Mouse (Mus musculus) forebrain, embryonic 11.5 days (tissue): ENCODE measurements around the gene Gimap3. TPM values are rescaled to one million over a fixed set of nuclear protein-coding genes. Genes with fewer than 3 reads are reported as not detected.

Experiments
- ATAC-seq: fragments of 200-750 bp; cut with Nextera tagmentation; replicated peaks from 2 replicates; pipeline ENCODE4 v1.8.0; 2017; ENCODE audit warnings: moderate TSS enrichment; ENCODE audit not compliant: low FRiP score
- DNase-seq: peaks from one replicate; pipeline ENCODE4 v3.0.0-alpha.2; 2017; ENCODE audit warnings: low spot score
- H3K27ac ChIP-seq: fragments of 300-500 bp; sonication (generic); 2 replicates; pipeline ENCODE4 v1.5.1; 2014; ENCODE audit warnings: low read depth, low read length
- H3K27me3 ChIP-seq: fragments of 300-500 bp; sonication (generic); 2 replicates; pipeline ENCODE4 v1.6.1; 2014; ENCODE audit warnings: mild to moderate bottlenecking, low read length, mixed read lengths; ENCODE audit not compliant: control insufficient read depth, insufficient read depth
- H3K36me3 ChIP-seq: fragments of 300-500 bp; sonication (generic); 2 replicates; pipeline ENCODE4 v1.6.1; 2014; ENCODE audit warnings: mild to moderate bottlenecking, low read length, moderate library complexity, mixed read lengths; ENCODE audit not compliant: control insufficient read depth, insufficient read depth
- H3K4me1 ChIP-seq: fragments of 300-500 bp; sonication (generic); replicated peaks from 2 replicates; pipeline ENCODE4 v1.6.1; 2014; ENCODE audit warnings: low read length, mixed read lengths; ENCODE audit not compliant: control insufficient read depth, insufficient read depth
- H3K4me2 ChIP-seq: fragments of 300-500 bp; sonication (generic); 2 replicates; pipeline ENCODE4 v1.6.1; 2014; ENCODE audit warnings: low read depth, mild to moderate bottlenecking, low read length, moderate library complexity, mixed read lengths; ENCODE audit not compliant: severe bottlenecking
- H3K4me3 ChIP-seq: fragments of 300-500 bp; sonication (generic); 2 replicates; pipeline ENCODE4 v1.5.1; 2014; ENCODE audit warnings: low read depth, low read length
- H3K9ac ChIP-seq: fragments of 300-500 bp; sonication (generic); 2 replicates; pipeline ENCODE4 v1.6.1; 2014; ENCODE audit warnings: low read length
- H3K9me3 ChIP-seq: fragments of 300-500 bp; sonication (generic); 2 replicates; pipeline ENCODE4 v1.6.1; 2016; ENCODE audit warnings: low read length, mixed read lengths; ENCODE audit not compliant: control insufficient read depth
- WGBS: fragments of 180-500 bp; shearing (Covaris S2); extraction: QIAGEN DNeasy Blood & Tissue Kit; methylation state at CpG from one replicate; pipeline ENCODE4 v1.1.7; 2014; 5-methylcytosine and 5-hydroxymethylcytosine counted together
- polyA plus RNA-seq: library from polyadenylated mRNA; unstranded; fragments of >200 nt; fragmentation: Nextera tagmentation; extraction: Ambion mirVana; gene quantifications from 2 replicates; pipeline ENCODE4 v1.2.1, GENCODE M21; 2014

Gimap3 gene
- not detected in 2 replicates for polyA plus RNA-seq

DNA sequence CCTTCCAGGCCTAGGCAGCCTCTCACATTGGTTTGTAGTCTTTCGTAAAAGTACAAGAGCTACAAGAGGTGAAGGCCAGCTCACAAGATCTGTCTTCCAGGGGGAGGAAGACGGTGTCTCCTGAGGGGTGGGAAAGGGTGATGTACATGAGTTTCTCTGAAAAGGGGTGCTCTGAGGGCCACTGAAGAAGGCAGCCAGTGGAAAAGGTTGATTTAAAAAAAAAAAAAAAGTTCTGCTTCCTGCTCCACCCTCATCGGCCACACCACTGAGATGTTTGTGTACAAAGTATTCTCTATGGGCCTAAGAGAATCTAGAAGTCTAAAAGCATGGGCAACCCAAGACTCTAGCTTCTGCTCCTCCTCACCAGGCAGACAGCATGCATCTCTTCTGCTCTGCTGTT, at the start of gene Gimap3:
Gene Gimap3, minus strand, starts transcription at position 156 of the 400 bp plus-strand sequence.
- H3K36me3 ChIP-seq, result no peaks in the 10 kb centered on the region
- no peaks in the 10 kb centered on the region for H3K9me3 ChIP-seq
- no peak for DNase-seq
- WGBS, result 88% methylated on average over 3 of the region's 3 CpGs
- H3K27me3 ChIP-seq, result no peaks in the 10 kb centered on the region
- ATAC-seq, result no peak
- H3K27ac ChIP-seq, result no peak within 1 kb of the TSS
- no peak within 1 kb of the TSS for H3K4me2 ChIP-seq
- no peaks in the 10 kb centered on the region for H3K4me1 ChIP-seq
- H3K9ac ChIP-seq, result no peak within 1 kb of the TSS
- no peak within 1 kb of the TSS for H3K4me3 ChIP-seq

- no peak overlapping the region for H3K27ac ChIP-seq
- H3K9me3 ChIP-seq, result no peaks in the 10 kb centered on the region; the same call in 1 of the 2 replicates
- WGBS, result 9% methylated on average over 6 of the region's 6 CpGs
- no peak overlapping the region for H3K4me2 ChIP-seq
- ATAC-seq, result no peak
- H3K4me1 ChIP-seq, result no peaks in the 10 kb centered on the region
- no peak overlapping the region for H3K4me3 ChIP-seq
- no peak overlapping the region for H3K9ac ChIP-seq
- no peaks in the 10 kb centered on the region for H3K36me3 ChIP-seq
- DNase-seq, result peak; percentile 79
- no peaks in the 10 kb centered on the region for H3K27me3 ChIP-seq
These were observed 47.2 kb upstream of the Gimap3 start for GRCm38 (mm10) chr6:48817815-48818214.

GRCm38 (mm10) chr6:48815013-48815412, 44.4 kb upstream of the Gimap3 start:
- DNase-seq (no peak), ATAC-seq (no peak)
- no peaks in the 10 kb centered on the region for H3K4me1 ChIP-seq
- no peak overlapping the region for H3K4me3 ChIP-seq
- no peak overlapping the region for H3K9ac ChIP-seq
- no peaks in the 10 kb centered on the region for H3K27me3 ChIP-seq
- H3K27ac ChIP-seq, result no peak overlapping the region
- no peaks in the 10 kb centered on the region for H3K36me3 ChIP-seq
- H3K9me3 ChIP-seq, result no peaks in the 10 kb centered on the region; the same call in 1 of the 2 replicates
- no peak overlapping the region for H3K4me2 ChIP-seq

- ATAC-seq, result no peak
- no peak overlapping the region for H3K4me3 ChIP-seq
- 79% methylated on average over 3 of the region's 3 CpGs for WGBS
- DNase-seq, result no peak
- H3K36me3 ChIP-seq, result no peaks in the 10 kb centered on the region
- H3K9ac ChIP-seq, result no peak overlapping the region
- no peaks in the 10 kb centered on the region for H3K9me3 ChIP-seq
- no peak overlapping the region for H3K27ac ChIP-seq
- no peak overlapping the region for H3K4me2 ChIP-seq
- no peaks in the 10 kb centered on the region for H3K4me1 ChIP-seq
- no peaks in the 10 kb centered on the region for H3K27me3 ChIP-seq
These were observed 39.0 kb upstream of the Gimap3 start for GRCm38 (mm10) chr6:48809494-48810219.

GRCm38 (mm10) chr6:48806746-48807145, 36.1 kb upstream of the Gimap3 start:
- no peaks in the 10 kb centered on the region for H3K36me3 ChIP-seq
- no peak overlapping the region for H3K4me2 ChIP-seq
- no peak overlapping the region for H3K27ac ChIP-seq
- no peak overlapping the region for H3K9ac ChIP-seq
- no peaks in the 10 kb centered on the region for H3K27me3 ChIP-seq
- WGBS, result 92% methylated on average over 3 of the region's 3 CpGs
- DNase-seq, result no peak
- H3K9me3 ChIP-seq, result no peaks in the 10 kb centered on the region
- H3K4me1 ChIP-seq, result no peaks in the 10 kb centered on the region
- H3K4me3 ChIP-seq, result no peak overlapping the region
- ATAC-seq, result no peak

DNA sequence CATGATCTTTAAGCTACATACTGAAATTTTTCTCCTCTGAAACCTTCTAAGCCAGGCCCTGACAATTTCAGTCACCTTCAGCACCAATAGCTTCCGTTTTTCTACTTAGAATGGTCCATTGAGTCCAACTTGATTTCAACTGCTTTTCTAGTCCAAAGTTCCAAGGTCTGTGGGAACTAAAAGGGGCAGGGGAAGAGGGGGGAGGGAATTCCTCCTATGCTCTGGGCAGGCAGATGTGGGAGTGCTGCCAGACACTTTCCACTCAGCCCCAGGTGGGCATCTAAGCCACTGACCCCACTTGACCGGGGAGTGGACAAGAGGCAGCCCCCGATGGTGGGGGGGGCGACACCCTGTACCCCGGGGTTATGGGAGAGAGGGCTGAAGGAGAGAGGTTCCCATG, 33.7 kb upstream of the Gimap3 start:
- Histone ChIP-seq H3K4me2 (no peak overlapping the region), H3K9ac (no peak overlapping the region), H3K27me3 (no peaks in the 10 kb centered on the region), H3K4me1 (no peaks in the 10 kb centered on the region), H3K9me3 (no peaks in the 10 kb centered on the region), H3K27ac (no peak overlapping the region), H3K36me3 (no peaks in the 10 kb centered on the region), H3K4me3 (no peak overlapping the region)
- DNase-seq, result no peak
- ATAC-seq, result no peak
- WGBS, result 81% methylated on average over 5 of the region's 5 CpGs

DNA sequence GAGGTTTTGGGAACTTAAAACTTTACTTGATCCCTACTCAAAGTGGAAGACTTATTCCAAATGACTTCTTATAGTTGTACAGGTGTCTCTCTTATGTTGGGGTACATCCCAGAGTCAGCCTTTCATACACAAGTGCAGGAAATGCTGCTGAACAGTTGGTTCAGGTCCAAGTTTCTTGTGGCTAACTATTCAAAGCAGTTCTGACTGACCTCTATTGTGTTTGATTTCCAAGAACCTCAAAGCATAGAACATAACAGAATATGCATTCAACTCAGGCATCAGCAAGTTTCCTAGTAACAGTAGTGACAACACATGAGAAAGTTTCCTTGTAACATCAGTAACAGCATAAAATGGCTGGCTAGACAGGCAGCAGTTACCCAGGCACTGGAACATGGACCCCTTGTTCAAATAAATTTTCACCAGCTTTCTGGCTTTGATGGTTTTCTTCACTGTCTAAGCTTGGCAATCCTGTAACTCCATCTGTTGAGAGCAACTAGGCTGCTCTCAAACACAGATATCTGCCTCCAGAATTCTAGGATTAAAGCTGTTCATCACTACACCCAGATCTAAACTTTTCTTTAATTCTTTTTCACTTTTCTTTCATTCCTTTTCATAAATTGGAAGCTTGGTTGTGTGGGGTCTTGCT, 32.9 kb upstream of the Gimap3 start:
- ATAC-seq, result no peak
- Histone ChIP-seq H3K4me1 (no peaks in the 10 kb centered on the region), H3K36me3 (no peaks in the 10 kb centered on the region), H3K27me3 (no peaks in the 10 kb centered on the region), H3K27ac (no peak overlapping the region), H3K4me2 (no peak overlapping the region), H3K4me3 (no peak overlapping the region), H3K9me3 (no peaks in the 10 kb centered on the region), H3K9ac (no peak overlapping the region)
- DNase-seq, result no peak

DNA sequence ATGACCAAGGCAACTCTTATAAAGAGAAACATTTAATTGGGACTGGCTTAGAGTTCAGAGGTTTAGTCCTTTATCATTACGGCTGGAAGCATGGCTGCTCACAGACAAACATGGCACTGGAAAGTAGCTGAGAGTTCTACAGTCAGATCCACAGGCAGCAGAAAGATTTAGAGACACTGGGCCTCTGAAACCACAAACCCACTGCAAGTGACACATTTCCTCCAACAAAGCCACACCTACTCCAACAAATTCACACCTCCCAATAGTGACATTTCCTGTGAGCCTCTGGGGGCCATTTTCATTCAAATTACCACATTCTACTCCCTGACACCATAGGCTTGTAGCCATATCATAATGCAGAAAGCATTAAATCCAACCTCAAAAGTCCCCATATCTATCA, 31.2 kb upstream of the Gimap3 start:
- Histone ChIP-seq H3K4me1 (no peaks in the 10 kb centered on the region), H3K27me3 (no peaks in the 10 kb centered on the region)

GRCm38 (mm10) chr6:48787867-48788266, 17.2 kb upstream of the Gimap3 start:
- 83% methylated on average over 2 of the region's 2 CpGs for WGBS
- no peak overlapping the region for H3K27ac ChIP-seq
- no peaks in the 10 kb centered on the region for H3K36me3 ChIP-seq
- DNase-seq, result no peak
- no peaks in the 10 kb centered on the region for H3K27me3 ChIP-seq
- H3K4me2 ChIP-seq, result no peak overlapping the region
- H3K9ac ChIP-seq, result no peak overlapping the region
- no peaks in the 10 kb centered on the region for H3K9me3 ChIP-seq
- H3K4me1 ChIP-seq, result no peaks in the 10 kb centered on the region
- no peak for ATAC-seq
- no peak overlapping the region for H3K4me3 ChIP-seq

More for the DNA sequence above, 31.2 kb upstream of the Gimap3 start:
- whole genome bisulfite sequencing, result 81% methylated on average over 1 of the region's 1 CpGs
- Histone ChIP-seq H3K9ac (no peak overlapping the region), H3K9me3 (no peaks in the 10 kb centered on the region), H3K4me3 (no peak overlapping the region), H3K36me3 (no peaks in the 10 kb centered on the region), H3K4me2 (no peak overlapping the region), H3K27ac (no peak overlapping the region)
- DNase-seq, result no peak
- no peak for ATAC-seq
